Mouse (Mus musculus) bone marrow macrophage, adult 2 months (primary cell): ENCODE results near the gene Olfr770.

Experiments
- CTCF ChIP-seq: IDR thresholded peaks from 2 replicates; pipeline ENCODE4 v1.5.1; 2012; ENCODE audit warnings: low read depth, mild to moderate bottlenecking, low read length, moderate library complexity
- POLR2A ChIP-seq: IDR thresholded peaks from 2 replicates; pipeline ENCODE4 v1.6.1; 2012; ENCODE audit warnings: mild to moderate bottlenecking, low read depth, low read length, borderline replicate concordance

GRCm38 (mm10) chr10:129138898-129139297 lies at the start of gene Olfr770:
- no peak for TF ChIP-seq CTCF
- no peak for TF ChIP-seq POLR2A
